In the genomic region with DNA sequence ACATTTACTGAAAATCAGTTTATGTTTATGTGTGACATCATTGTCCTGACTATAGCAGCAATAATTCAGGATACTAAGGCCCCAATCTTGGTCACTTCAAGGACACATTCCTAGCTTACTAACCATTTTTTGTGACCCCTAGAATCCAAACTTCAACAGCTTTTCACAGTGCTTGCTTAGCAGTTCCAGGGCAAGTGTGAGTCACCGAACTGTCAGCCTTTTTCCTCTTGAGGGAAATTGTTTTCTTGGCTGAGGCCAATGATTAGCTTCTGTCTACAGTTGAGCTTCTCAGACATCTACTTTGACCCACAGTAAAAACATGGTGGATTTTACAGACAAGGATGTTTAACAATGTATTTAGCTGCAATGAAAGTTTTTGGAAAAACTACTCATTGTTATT, we compare ENCODE assay signal across 19 mouse cellular contexts.
"Had no signal": no experiment of that assay in that cellular context is flagged by ENCODE, and none has a peak within 500 bp of the region (broad histone marks: within the 10 kb centered on the region; RNA-seq: fewer than 3 reads in every experiment).

No protein-coding gene starts in this region.

- H3K4me3 ChIP-seq: limb, embryonic 10.5 days; limb, embryonic 13.5 days; liver, embryonic 13.5 days; midbrain, embryonic 12.5 days; midbrain, embryonic 15.5 days; neural tube, embryonic 12.5 days; neural tube, embryonic 15.5 days; stomach, embryonic 15.5 days had no signal

- H3K9me3 ChIP-seq: limb, embryonic 10.5 days; limb, embryonic 13.5 days; liver, embryonic 13.5 days; midbrain, embryonic 12.5 days; midbrain, embryonic 15.5 days; neural tube, embryonic 12.5 days; neural tube, embryonic 15.5 days; stomach, embryonic 15.5 days had no signal

- H3K4me2 ChIP-seq: limb, embryonic 13.5 days; liver, embryonic 13.5 days; midbrain, embryonic 12.5 days; midbrain, embryonic 15.5 days; neural tube, embryonic 12.5 days; neural tube, embryonic 15.5 days; stomach, embryonic 15.5 days had no signal

- H3K27me3 ChIP-seq: limb, embryonic 13.5 days; liver, embryonic 13.5 days; midbrain, embryonic 12.5 days; midbrain, embryonic 15.5 days; neural tube, embryonic 12.5 days; neural tube, embryonic 15.5 days; stomach, embryonic 15.5 days had no signal

- ATAC-seq: midbrain, embryonic 15.5 days had no signal

- H3K4me1 ChIP-seq: midbrain, embryonic 12.5 days; midbrain, embryonic 15.5 days; stomach, embryonic 15.5 days had no signal

- H3K27ac ChIP-seq: limb, embryonic 10.5 days; limb, embryonic 13.5 days; liver, embryonic 13.5 days; midbrain, embryonic 12.5 days; midbrain, embryonic 15.5 days; neural tube, embryonic 12.5 days; neural tube, embryonic 15.5 days; stomach, embryonic 15.5 days had no signal

- H3K9ac ChIP-seq: limb, embryonic 13.5 days; liver, embryonic 13.5 days; midbrain, embryonic 12.5 days; midbrain, embryonic 15.5 days; neural tube, embryonic 12.5 days; neural tube, embryonic 15.5 days; stomach, embryonic 15.5 days had no signal

- H3K36me3 ChIP-seq: limb, embryonic 10.5 days; limb, embryonic 13.5 days; liver, embryonic 13.5 days; midbrain, embryonic 12.5 days; midbrain, embryonic 15.5 days; neural tube, embryonic 12.5 days; neural tube, embryonic 15.5 days; stomach, embryonic 15.5 days had no signal

- DNase-seq: kidney, adult 8-10 months; kidney, postnatal 14 days; kidney, postnatal 4 days; liver; liver, embryonic 13.5 days; lung, adult 2 months; lung, postnatal 14 days; lung, postnatal 4 days; retina, postnatal 1 day; right cerebral cortex, postnatal 25 days; spleen, adult 18-20 months; thymus, postnatal 25 days had no signal
